Mouse (Mus musculus): ENCODE measurements at regions not wholly inside any gene's neighbourhood (a gene's known extent, or its start where the extent isn't known, plus 50 kb on each side); places are given as distances from the start of the nearest gene placed in this dataset.

- no peak for DNase-seq
Measured at GRCm38 (mm10) chr4:131216361-131216760, 272.2 kb downstream of the Matn1 start.

GRCm38 (mm10) chr4:131217083-131217482 lies 272.9 kb downstream of the Matn1 start:
- DNase-seq = no peak

GRCm38 (mm10) chr4:131217571-131218155 lies 273.5 kb downstream of the Matn1 start:
- no peak for DNase-seq

- DNase-seq = no peak
Measured at GRCm38 (mm10) chr4:131220966-131221365, 276.8 kb downstream of the Matn1 start.

- no peak for DNase-seq
Measured at GRCm38 (mm10) chr4:131230361-131230760, 286.2 kb downstream of the Matn1 start.

GRCm38 (mm10) chr4:131236611-131237031 lies 292.4 kb downstream of the Matn1 start:
- no peak for DNase-seq

GRCm38 (mm10) chr4:131238591-131238990 lies 294.4 kb downstream of the Matn1 start:
- no peak for DNase-seq

GRCm38 (mm10) chr4:131239132-131239531 lies 294.9 kb downstream of the Matn1 start:
- DNase-seq = no peak

GRCm38 (mm10) chr4:131240457-131240856 lies 296.3 kb downstream of the Matn1 start:
- DNase-seq = no peak

GRCm38 (mm10) chr4:131242250-131242649 lies 298.1 kb downstream of the Matn1 start:
- DNase-seq = no peak

- DNase-seq = no peak
Measured at GRCm38 (mm10) chr4:131243744-131244387, 299.7 kb downstream of the Matn1 start.

GRCm38 (mm10) chr4:131252602-131253442 lies 308.6 kb downstream of the Matn1 start:
- DNase-seq = peak; percentile 79

GRCm38 (mm10) chr4:131253443-131253817 lies 309.2 kb downstream of the Matn1 start:
- DNase-seq = no peak

GRCm38 (mm10) chr4:131254243-131254642 lies 310.1 kb downstream of the Matn1 start:
- peak; percentile 87 for DNase-seq

- peak; percentile 30 for DNase-seq
Measured at GRCm38 (mm10) chr4:131254691-131255090, 310.5 kb downstream of the Matn1 start.

GRCm38 (mm10) chr4:131261236-131261635 lies 317.1 kb downstream of the Matn1 start:
- peak; percentile 27 for DNase-seq

- DNase-seq = no peak
Measured at GRCm38 (mm10) chr4:131262909-131263308, 318.7 kb downstream of the Matn1 start.

GRCm38 (mm10) chr4:131266764-131267163 lies 322.6 kb downstream of the Matn1 start:
- no peak for DNase-seq

GRCm38 (mm10) chr4:131267760-131268159 lies 323.6 kb downstream of the Matn1 start:
- peak; percentile 60 for DNase-seq

- DNase-seq = no peak
Measured at GRCm38 (mm10) chr4:131270192-131270591, 326.0 kb downstream of the Matn1 start.

- peak; percentile 24 for DNase-seq
Measured at GRCm38 (mm10) chr4:131272060-131272459, 327.9 kb downstream of the Matn1 start.

GRCm38 (mm10) chr4:131293560-131293959 lies 349.4 kb downstream of the Matn1 start:
- no peak for DNase-seq

GRCm38 (mm10) chr4:131298011-131298674 lies 354.0 kb downstream of the Matn1 start:
- DNase-seq = peak; percentile 55

All from kidney, adult 9 months (tissue).